8 mouse cellular contexts compared by ENCODE assay signal in the genomic region with DNA sequence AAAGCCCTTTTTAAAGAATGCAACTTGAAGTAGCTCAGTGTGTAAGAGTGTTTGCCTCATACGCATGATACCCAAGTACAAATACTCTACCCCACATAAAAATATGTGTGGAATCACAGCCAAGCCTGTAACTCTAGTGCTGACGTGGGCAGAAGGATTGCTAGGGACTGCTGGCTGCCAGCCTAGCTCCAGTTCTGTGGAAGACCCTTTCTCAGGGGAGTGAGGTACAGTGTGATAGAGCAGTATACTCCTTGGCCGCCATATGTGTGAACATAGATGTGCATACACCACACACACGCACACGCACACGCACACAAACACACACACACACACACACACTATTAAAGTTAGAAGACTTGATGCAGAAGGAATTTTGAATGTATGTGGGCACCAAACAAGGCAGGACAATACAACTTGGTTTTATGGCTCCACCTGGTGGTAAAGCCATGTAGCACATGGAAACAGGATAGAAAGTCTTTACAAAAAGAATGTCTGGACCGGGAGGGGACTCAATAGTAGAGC. TPM values are rescaled to one million over a fixed set of nuclear protein-coding genes. Genes with fewer than 3 reads are reported as not detected.
A peak's percentile ranks its signal among the peaks of the same experiment; 100 is the strongest.
DNase-seq lines count a peak whose midpoint lies in the region; ATAC-seq and TF ChIP-seq lines count a peak whose summit lies in the region.

No protein-coding gene starts in this region.

- ATAC-seq in kidney, postnatal 0 days (replicated peaks; ENCODE audit: low FRiP score, low read depth) = 0 out of 2 replicates have a peak, but pooled peaks have one; percentile 40
- peak; percentile 64 for ATAC-seq in liver, postnatal 0 days
- ATAC-seq in neural tube, embryonic 15.5 days (ENCODE audit: low FRiP score) = peak; percentile 55

- intact Hi-C loops in gastrocnemius, adult 2 months (cut with DNase I) = loop anchor here (2.0 to 5.0 kb wide), 3 partner anchors 41 to 196 kb away; partner anchors contain the start of genes Cd274, Plgrkt and Ric1

- H3K36me3 ChIP-seq in kidney, postnatal 0 days (ENCODE audit: insufficient read depth, low read length) = no peaks in the 10 kb centered on the region
- no peaks in the 10 kb centered on the region; the same call in 1 of the 2 replicates for H3K36me3 ChIP-seq in liver, postnatal 0 days (replicated peaks; ENCODE audit: insufficient read depth, low read length)
- no peaks in the 10 kb centered on the region; the same call in 1 of the 2 replicates for H3K36me3 ChIP-seq in neural tube, embryonic 15.5 days

- no peak overlapping the region for H3K4me2 ChIP-seq in kidney, postnatal 0 days (ENCODE audit: low read length)
- H3K4me2 ChIP-seq in liver, postnatal 0 days (ENCODE audit: low read depth, low read length) = no peak overlapping the region
- H3K4me2 ChIP-seq in neural tube, embryonic 15.5 days = no peak overlapping the region

- H3K27me3 ChIP-seq in kidney, postnatal 0 days (ENCODE audit: insufficient read depth, low read length) = no peaks in the 10 kb centered on the region
- H3K27me3 ChIP-seq in liver, postnatal 0 days (ENCODE audit: insufficient read depth, low read length) = no peaks in the 10 kb centered on the region
- H3K27me3 ChIP-seq in neural tube, embryonic 15.5 days (replicated peaks) = no peaks in the 10 kb centered on the region

- WGBS in kidney, postnatal 0 days = 61% methylated on average over 7 of the region's 7 CpGs
- WGBS in liver, postnatal 0 days (ENCODE audit: insufficient replicate concordance) = 69% methylated on average over 7 of the region's 7 CpGs
- 70% methylated on average over 7 of the region's 7 CpGs for WGBS in neural tube, embryonic 15.5 days

- DNase-seq in 416B (ENCODE audit: low read depth) (peak; percentile 77), NIH3T3 (ENCODE audit: low read depth) (peak; percentile 90)
- peak; percentile 39 for DNase-seq in cerebellum, adult 9-11 months
- DNase-seq in gastrocnemius, adult 2 months = peak; percentile 33
- peak; percentile 79 for DNase-seq in kidney, postnatal 0 days (ENCODE audit: low spot score)
- DNase-seq in liver, postnatal 0 days = peak; percentile 57
- peak; percentile 54 for DNase-seq in thymus, postnatal 25 days

- TF ChIP-seq EP300 in liver, postnatal 0 days (IDR thresholded peaks at IDR 0.05; ENCODE audit: low read depth) = no peak

- no peaks in the 10 kb centered on the region for H3K4me1 ChIP-seq in kidney, postnatal 0 days (replicated peaks; ENCODE audit: insufficient read depth, low read length)
- H3K4me1 ChIP-seq in liver, postnatal 0 days (ENCODE audit: insufficient read depth) = peaks cover 3% of the 10 kb centered on the region; the same call in 1 of the 2 replicates
- no peaks in the 10 kb centered on the region for H3K4me1 ChIP-seq in neural tube, embryonic 15.5 days

- H3K9ac ChIP-seq in kidney, postnatal 0 days (ENCODE audit: low read depth, low read length) = no peak overlapping the region
- no peak overlapping the region for H3K9ac ChIP-seq in liver, postnatal 0 days (replicated peaks)
- no peak overlapping the region for H3K9ac ChIP-seq in neural tube, embryonic 15.5 days (replicated peaks)

- peak overlapping the region; percentile 54 for H3K27ac ChIP-seq in gastrocnemius, adult 2 months
- H3K27ac ChIP-seq in kidney, postnatal 0 days = no peak overlapping the region
- H3K27ac ChIP-seq in liver, postnatal 0 days (ENCODE audit: low read depth) = peak overlapping the region; percentile 88
- no peak overlapping the region for H3K27ac ChIP-seq in neural tube, embryonic 15.5 days (replicated peaks)

- TF ChIP-seq CTCF in gastrocnemius, adult 2 months (IDR thresholded peaks at IDR 0.05) = peak; percentile 84
- peak; percentile 92 for TF ChIP-seq CTCF in kidney, postnatal 0 days (IDR thresholded peaks at IDR 0.05; ENCODE audit: low read depth)
- peak; percentile 91 for TF ChIP-seq CTCF in liver, postnatal 0 days (IDR thresholded peaks at IDR 0.05; ENCODE audit: low read depth)

- no peaks in the 10 kb centered on the region for H3K9me3 ChIP-seq in kidney, postnatal 0 days (replicated peaks; ENCODE audit: low read length)
- H3K9me3 ChIP-seq in liver, postnatal 0 days (ENCODE audit: low read length) = no peaks in the 10 kb centered on the region
- no peaks in the 10 kb centered on the region for H3K9me3 ChIP-seq in neural tube, embryonic 15.5 days (replicated peaks)

- no peak overlapping the region for H3K4me3 ChIP-seq in gastrocnemius, adult 2 months
- H3K4me3 ChIP-seq in kidney, postnatal 0 days (replicated peaks; ENCODE audit: low read depth, low read length) = no peak overlapping the region
- no peak overlapping the region for H3K4me3 ChIP-seq in liver, postnatal 0 days (ENCODE audit: low read depth, low read length)
- no peak overlapping the region for H3K4me3 ChIP-seq in neural tube, embryonic 15.5 days (replicated peaks)

RNA-seq across cellular contexts. Expression of gene Ric1, which starts 41.2 kb away (rescaled TPM):
- 10 to 100 TPM; 24.4 to 27.3 TPM for total RNA-seq in gastrocnemius, adult 2 months (2021)
- polyA plus RNA-seq in kidney, postnatal 0 days (2015; fragmentation: Nextera tagmentation; extraction: Ambion mirVana) = 13.5 and 13.6 TPM in 2 replicates
- 7.8 and 7.9 TPM in 2 replicates for polyA plus RNA-seq in liver, postnatal 0 days (2015; fragmentation: Nextera tagmentation; extraction: Ambion mirVana)
- polyA plus RNA-seq in neural tube, embryonic 15.5 days (2015; fragmentation: Nextera tagmentation; extraction: Ambion mirVana) = 13.8 and 14.6 TPM in 2 replicates

Comparison
In these comparisons a context has a peak if more than half of its experiments do, and no peak if none do; other contexts are left out.
1. DNase-seq: peak in every context shown above with its lines; median percentile 90 in NIH3T3; 79 in kidney, postnatal 0 days; 77 in 416B; 57 in liver, postnatal 0 days; 54 in thymus, postnatal 25 days; 39 in cerebellum, adult 9-11 months; 33 in gastrocnemius, adult 2 months.
2. H3K27ac ChIP-seq: peak in gastrocnemius, adult 2 months (single experiment) and liver, postnatal 0 days (single experiment); none in kidney, postnatal 0 days (single experiment) and neural tube, embryonic 15.5 days (single experiment).
3. Peak in every context shown above with its lines, with median percentiles within 50 percentile points of each other: CTCF ChIP-seq and ATAC-seq.